Mouse (Mus musculus): ENCODE results near the gene Micu1. TPM values are rescaled to one million over a fixed set of nuclear protein-coding genes. Genes with fewer than 3 reads are reported as not detected.

Micu1 gene
- polyA plus RNA-seq, 1 experiment from 2014 or later, result 78.0 TPM

DNA sequence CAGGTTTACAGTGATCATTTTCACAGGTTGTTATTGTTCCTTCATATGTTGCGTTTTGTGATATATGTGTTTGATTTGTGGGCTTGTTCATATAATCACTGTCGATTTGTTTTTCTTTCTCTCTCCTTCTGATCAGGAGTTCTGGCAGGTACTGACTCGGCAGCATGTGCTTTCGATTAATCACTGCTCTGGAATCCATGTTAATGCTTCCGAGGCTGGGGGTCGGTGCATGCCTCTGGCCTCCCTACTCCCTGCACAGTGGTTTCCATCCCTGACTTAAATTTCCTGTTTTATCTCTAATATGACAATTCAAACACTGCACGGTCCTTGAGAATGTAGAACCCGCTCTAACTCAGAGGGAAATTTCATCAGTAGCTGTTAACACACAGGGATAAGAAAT, 54.3 kb downstream of the Micu1 start:
- no peak overlapping the region for H3K4me3 ChIP-seq
- WGBS, result 68% methylated on average over 8 of the region's 8 CpGs
- H3K27ac ChIP-seq, result no peak overlapping the region
- no peak overlapping the region for H3K9ac ChIP-seq
- no peaks in the 10 kb centered on the region for H3K27me3 ChIP-seq
- H3K36me3 ChIP-seq, result peaks cover 14% of the 10 kb centered on the region
- ATAC-seq (ENCODE audit: low FRiP score), result no peak
- H3K9me3 ChIP-seq, result no peaks in the 10 kb centered on the region
- no peak overlapping the region for H3K4me2 ChIP-seq
- H3K4me1 ChIP-seq (replicated peaks), result peaks cover 3% of the 10 kb centered on the region; the same call in 1 of the 2 replicates

DNA sequence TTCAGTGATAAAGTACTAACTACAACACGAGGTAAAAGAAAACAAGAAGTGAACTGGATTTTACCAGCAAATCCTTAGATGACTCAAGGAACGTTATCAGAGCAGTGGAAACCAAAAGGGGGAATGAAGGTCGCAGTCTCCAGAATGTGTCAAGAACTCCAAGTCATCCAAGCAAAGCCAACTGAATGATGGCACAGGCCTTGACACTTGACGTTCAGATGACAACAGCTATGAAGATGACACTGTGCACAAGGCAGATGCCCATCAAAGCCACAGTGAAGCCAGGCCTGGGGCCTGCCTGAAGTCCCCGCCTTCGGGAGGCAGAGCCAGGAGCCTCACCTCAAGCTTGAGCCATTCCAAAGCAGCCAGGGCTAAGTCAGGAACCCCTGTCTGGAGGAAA, 62.5 kb downstream of the Micu1 start:
- Histone ChIP-seq H3K4me3 (no peak overlapping the region), H3K4me2 (no peak overlapping the region), H3K27me3 (no peaks in the 10 kb centered on the region), H3K9ac (no peak overlapping the region), H3K9me3 (no peaks in the 10 kb centered on the region), H3K36me3 (peaks cover 5% of the 10 kb centered on the region; the same call in 1 of the 2 replicates), H3K4me1 (replicated peaks) (no peaks in the 10 kb centered on the region), H3K27ac (no peak overlapping the region)
- no peak for ATAC-seq (ENCODE audit: low FRiP score)
- 94% methylated on average over 6 of the region's 6 CpGs for WGBS

GRCm38 (mm10) chr10:59768369-59769079, 66.2 kb downstream of the Micu1 start:
- WGBS, result 75% methylated on average over 13 of the region's 13 CpGs
- no peaks in the 10 kb centered on the region for H3K27me3 ChIP-seq
- no peaks in the 10 kb centered on the region for H3K9me3 ChIP-seq
- H3K9ac ChIP-seq, result no peak overlapping the region
- H3K27ac ChIP-seq, result no peak overlapping the region
- H3K4me2 ChIP-seq, result no peak overlapping the region
- peaks cover 5% of the 10 kb centered on the region; the same call in 1 of the 2 replicates for H3K36me3 ChIP-seq
- peaks cover 9% of the 10 kb centered on the region; the same call in 1 of the 2 replicates for H3K4me1 ChIP-seq (replicated peaks)
- no peak for ATAC-seq (ENCODE audit: low FRiP score)
- H3K4me3 ChIP-seq, result no peak overlapping the region

GRCm38 (mm10) chr10:59771375-59772048, 69.2 kb downstream of the Micu1 start:
- no peak for ATAC-seq (ENCODE audit: low FRiP score)
- Histone ChIP-seq H3K27ac (peak overlapping the region; percentile 52; the same call in 1 of the 2 replicates), H3K4me3 (no peak overlapping the region), H3K36me3 (no peaks in the 10 kb centered on the region), H3K9me3 (no peaks in the 10 kb centered on the region), H3K27me3 (no peaks in the 10 kb centered on the region), H3K9ac (no peak overlapping the region), H3K4me1 (replicated peaks) (peaks cover 18% of the 10 kb centered on the region; the same call in 1 of the 2 replicates), H3K4me2 (no peak overlapping the region)
- WGBS, result 65% methylated on average over 6 of the region's 6 CpGs

DNA sequence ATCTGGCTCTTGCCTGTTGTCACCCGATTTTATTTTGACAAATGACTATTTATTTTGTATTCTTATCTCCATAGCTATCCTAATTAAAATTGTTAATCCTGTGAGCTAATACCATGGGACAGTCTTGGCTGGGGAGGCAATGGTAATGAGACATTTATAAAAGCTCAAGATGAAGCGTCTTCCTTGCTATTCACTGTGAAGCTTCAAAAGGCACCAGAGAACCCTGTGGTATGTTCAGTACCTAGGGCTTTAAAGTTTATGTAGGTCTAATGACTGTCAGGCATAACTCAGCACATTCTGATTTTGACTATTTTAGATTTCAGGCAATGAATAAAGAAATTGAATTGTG, 69.7 kb downstream of the Micu1 start:
- H3K27me3 ChIP-seq, result no peaks in the 10 kb centered on the region

DNA sequence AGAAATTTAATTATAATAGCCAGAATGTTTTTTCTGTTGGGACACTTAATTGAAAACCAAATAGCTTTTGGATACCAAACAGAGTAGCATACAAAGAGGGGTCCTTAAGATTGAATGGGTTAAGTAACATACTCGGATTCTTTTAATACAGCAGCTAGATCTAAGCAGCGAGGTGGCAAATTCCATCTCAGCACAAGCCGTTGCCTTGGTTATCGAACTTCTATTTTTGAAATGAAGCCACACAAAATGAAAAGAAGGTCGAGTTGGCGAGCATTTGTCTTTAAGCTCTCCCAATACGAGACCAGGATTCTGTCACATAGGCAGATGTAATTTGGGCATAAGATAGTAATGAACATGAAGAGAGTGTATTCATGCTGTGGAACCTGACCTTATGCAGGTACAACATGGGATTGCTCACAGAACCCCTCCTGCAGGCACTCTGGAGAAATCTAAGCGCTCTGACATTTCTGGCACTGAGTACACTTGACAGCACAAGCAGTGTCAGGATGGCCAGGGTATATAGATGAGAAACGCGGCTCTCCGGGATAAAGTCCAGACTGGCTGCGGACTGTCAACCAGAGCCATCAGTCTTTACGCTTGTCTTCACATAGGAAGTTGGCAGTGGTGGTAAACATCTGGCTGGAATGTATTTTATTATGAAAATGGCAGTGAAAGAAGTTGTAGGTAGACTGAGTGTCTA, 71.3 kb downstream of the Micu1 start:
- WGBS, result 49% methylated on average over 13 of the region's 13 CpGs
- no peaks in the 10 kb centered on the region for H3K36me3 ChIP-seq
- no peaks in the 10 kb centered on the region for H3K9me3 ChIP-seq
- no peak for ATAC-seq (ENCODE audit: low FRiP score)
- no peak overlapping the region for H3K9ac ChIP-seq
- no peaks in the 10 kb centered on the region for H3K27me3 ChIP-seq
- H3K27ac ChIP-seq, result peak overlapping the region; percentile 2; the same call in 1 of the 2 replicates
- peaks cover 29% of the 10 kb centered on the region for H3K4me1 ChIP-seq (replicated peaks)
- no peak overlapping the region for H3K4me3 ChIP-seq
- H3K4me2 ChIP-seq, result no peak overlapping the region

More for the DNA sequence above, 69.7 kb downstream of the Micu1 start:
- Histone ChIP-seq H3K9me3 (no peaks in the 10 kb centered on the region), H3K27ac (no peak overlapping the region), H3K36me3 (no peaks in the 10 kb centered on the region), H3K4me3 (no peak overlapping the region), H3K4me2 (no peak overlapping the region), H3K9ac (no peak overlapping the region), H3K4me1 (replicated peaks) (peaks cover 18% of the 10 kb centered on the region; the same call in 1 of the 2 replicates)
- WGBS, result 53% methylated on average over 2 of the region's 2 CpGs
- ATAC-seq (ENCODE audit: low FRiP score), result no peak

DNA sequence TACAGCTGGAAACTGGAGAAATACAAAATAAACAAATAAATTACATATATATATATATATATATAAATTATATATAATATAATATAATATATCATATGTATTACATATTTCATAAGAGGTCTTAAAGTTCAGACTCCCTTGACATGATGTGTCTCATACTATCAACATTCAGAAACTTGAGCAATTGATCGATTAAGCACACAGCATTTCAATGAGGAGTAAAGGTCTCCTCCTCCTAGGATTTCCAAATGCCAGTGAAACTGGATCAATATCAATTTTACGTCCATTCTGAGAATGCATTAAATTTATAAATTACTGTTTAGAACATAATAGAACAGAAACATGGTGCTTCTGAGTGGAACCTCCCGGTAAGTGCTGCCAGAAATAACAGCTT, 71.9 kb downstream of the Micu1 start:
- Histone ChIP-seq H3K9ac (no peak overlapping the region), H3K4me1 (replicated peaks) (peaks cover 29% of the 10 kb centered on the region), H3K9me3 (no peaks in the 10 kb centered on the region), H3K36me3 (no peaks in the 10 kb centered on the region), H3K27me3 (no peaks in the 10 kb centered on the region), H3K27ac (peak overlapping the region; percentile 67), H3K4me2 (no peak overlapping the region), H3K4me3 (no peak overlapping the region)
- no peak for ATAC-seq (ENCODE audit: low FRiP score)
- 79% methylated on average over 3 of the region's 3 CpGs for WGBS

GRCm38 (mm10) chr10:59777246-59777645, 75.0 kb downstream of the Micu1 start:
- Histone ChIP-seq H3K27ac (peak overlapping the region; percentile 67; the same call in 1 of the 2 replicates), H3K4me3 (no peak overlapping the region), H3K9me3 (no peaks in the 10 kb centered on the region), H3K9ac (no peak overlapping the region), H3K27me3 (no peaks in the 10 kb centered on the region), H3K4me1 (replicated peaks) (peaks cover 43% of the 10 kb centered on the region), H3K36me3 (no peaks in the 10 kb centered on the region), H3K4me2 (no peak overlapping the region)
- no peak for ATAC-seq (ENCODE audit: low FRiP score)
- WGBS, result 73% methylated on average over 3 of the region's 3 CpGs

DNA sequence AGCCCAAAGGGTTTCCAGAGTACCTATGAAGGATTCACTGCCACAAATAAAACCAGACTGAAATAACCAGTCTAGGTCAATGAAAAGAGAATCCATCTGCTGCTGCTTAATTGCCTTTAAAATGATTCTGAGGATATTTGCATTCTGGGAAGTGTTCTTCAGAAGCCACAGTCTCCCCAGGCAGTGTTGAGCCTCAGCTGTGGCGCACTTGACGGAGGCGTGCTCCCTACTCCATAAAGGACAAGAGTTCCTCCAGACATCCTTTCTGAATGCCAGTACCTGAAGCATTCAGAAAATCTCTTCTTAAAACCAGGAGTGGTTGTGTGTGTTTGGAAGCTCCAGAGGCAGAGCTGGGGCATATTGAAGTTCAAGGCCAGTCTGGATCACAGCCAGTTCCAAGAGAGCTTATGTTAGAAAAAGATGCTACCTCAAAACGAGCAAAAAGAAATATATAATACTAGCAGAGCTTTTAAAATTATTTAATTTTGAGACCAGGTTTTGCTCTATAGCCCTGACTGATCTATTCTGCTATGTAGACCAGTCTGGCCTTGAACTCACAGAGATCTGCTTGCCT, 75.9 kb downstream of the Micu1 start:
- Histone ChIP-seq H3K36me3 (no peaks in the 10 kb centered on the region), H3K9me3 (no peaks in the 10 kb centered on the region), H3K4me1 (replicated peaks) (peaks cover 37% of the 10 kb centered on the region), H3K9ac (no peak overlapping the region), H3K4me2 (no peak overlapping the region), H3K4me3 (no peak overlapping the region), H3K27ac (peak overlapping the region; percentile 67), H3K27me3 (no peaks in the 10 kb centered on the region)
- WGBS, result 67% methylated on average over 4 of the region's 4 CpGs
- ATAC-seq (ENCODE audit: low FRiP score), result no peak

DNA sequence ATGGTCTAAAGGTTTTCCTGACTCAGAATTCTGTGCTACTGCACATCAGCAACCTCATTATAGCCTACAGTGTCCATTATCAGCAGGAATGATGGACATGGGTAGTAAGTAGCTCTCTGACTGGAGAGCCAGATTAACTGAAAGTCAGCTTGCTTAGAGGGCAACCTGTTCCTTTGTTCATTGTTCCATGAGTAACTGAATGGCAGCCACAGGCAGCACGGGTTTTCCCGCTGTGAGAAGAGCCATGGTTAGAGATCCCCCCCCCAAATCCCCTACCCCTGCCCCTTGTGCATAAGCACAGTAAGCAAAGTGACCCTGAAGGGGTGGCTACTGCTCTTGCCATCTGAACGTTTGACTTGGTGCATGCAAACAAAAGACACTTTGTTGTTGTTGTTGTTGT, 78.4 kb downstream of the Micu1 start:
- Histone ChIP-seq H3K27ac (peak overlapping the region; percentile 30; the same call in 1 of the 2 replicates), H3K4me2 (no peak overlapping the region), H3K36me3 (no peaks in the 10 kb centered on the region), H3K9ac (no peak overlapping the region), H3K9me3 (no peaks in the 10 kb centered on the region), H3K4me1 (replicated peaks) (peaks cover 32% of the 10 kb centered on the region), H3K4me3 (no peak overlapping the region), H3K27me3 (no peaks in the 10 kb centered on the region)
- WGBS, result 18% methylated on average over 3 of the region's 3 CpGs
- no peak for ATAC-seq (ENCODE audit: low FRiP score)

DNA sequence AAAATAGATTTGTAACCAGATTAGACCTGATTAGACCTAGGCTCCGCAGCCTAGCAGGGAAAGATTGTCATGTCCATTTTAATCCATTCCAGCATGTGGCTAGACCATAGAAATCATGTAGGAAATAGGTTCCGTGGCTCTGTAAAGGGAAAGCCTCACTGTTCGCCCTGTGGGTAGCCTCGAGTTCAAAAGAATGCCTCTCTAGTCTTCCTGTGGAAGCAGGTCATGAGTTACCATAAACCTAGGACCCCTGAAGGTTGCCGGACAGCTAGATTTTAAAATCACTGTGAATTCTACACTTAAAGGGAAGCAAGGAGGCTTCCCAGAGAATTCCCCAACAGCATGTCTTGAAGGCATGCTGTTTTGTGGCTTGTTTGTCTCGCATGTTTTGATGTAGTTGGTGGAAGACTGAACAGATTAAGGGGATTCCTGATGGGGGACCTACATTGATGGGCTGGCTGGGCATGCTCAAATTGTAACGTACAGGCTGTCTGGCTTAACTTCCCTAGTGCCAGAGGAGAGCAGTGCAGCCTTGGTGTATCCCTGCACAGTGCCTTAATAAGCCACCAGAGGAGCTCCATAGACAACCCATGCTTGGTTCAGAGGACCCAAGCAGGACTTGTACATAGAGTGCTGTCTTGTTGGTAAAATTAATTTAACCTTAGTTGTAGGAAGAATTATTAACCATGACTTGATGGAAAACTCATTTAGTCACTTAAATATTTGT, 79.1 kb downstream of the Micu1 start:
- Histone ChIP-seq H3K9me3 (no peaks in the 10 kb centered on the region), H3K27me3 (no peaks in the 10 kb centered on the region), H3K4me1 (replicated peaks) (peaks cover 39% of the 10 kb centered on the region), H3K9ac (no peak overlapping the region), H3K4me3 (no peak overlapping the region), H3K36me3 (no peaks in the 10 kb centered on the region), H3K4me2 (no peak overlapping the region), H3K27ac (peak overlapping the region; percentile 30)
- ATAC-seq (ENCODE audit: low FRiP score), result no peak
- 66% methylated on average over 7 of the region's 7 CpGs for WGBS

All from hindbrain, embryonic 13.5 days (tissue).